Comparison of ENCODE assay signal across 7 mouse cellular contexts in genomic region chr2:122298096-122298499, GRCm38 (mm10). TPM values are rescaled to one million over a fixed set of nuclear protein-coding genes. Genes with fewer than 3 reads are reported as not detected.
DNase-seq lines count a peak whose midpoint lies in the region; ATAC-seq and TF ChIP-seq lines count a peak whose summit lies in the region.

Duox2 (minus strand) TSS chr2:122298449.

- H3K4me1 ChIP-seq in lung, postnatal 0 days (ENCODE audit: insufficient read depth, low read depth, low read length): peaks cover 11% of the 10 kb centered on the region; the same call in 1 of the 2 replicates
- peaks cover 37% of the 10 kb centered on the region for H3K4me1 ChIP-seq in forebrain, embryonic 16.5 days (replicated peaks; ENCODE audit: control insufficient read depth, insufficient read depth, low read length)
- H3K4me1 ChIP-seq in limb, embryonic 15.5 days: peaks cover 36% of the 10 kb centered on the region
- H3K4me1 ChIP-seq in stomach, embryonic 14.5 days (ENCODE audit: control insufficient read depth, insufficient read depth, low read length): peaks cover 15% of the 10 kb centered on the region; the same call in 1 of the 2 replicates

- H3K9me3 ChIP-seq in lung, postnatal 0 days (ENCODE audit: low read length): no peaks in the 10 kb centered on the region
- no peaks in the 10 kb centered on the region for H3K9me3 ChIP-seq in forebrain, embryonic 16.5 days (ENCODE audit: control insufficient read depth, low read length)
- no peaks in the 10 kb centered on the region for H3K9me3 ChIP-seq in limb, embryonic 15.5 days
- no peaks in the 10 kb centered on the region for H3K9me3 ChIP-seq in stomach, embryonic 14.5 days (ENCODE audit: control insufficient read depth, low read depth, low read length)

- TF ChIP-seq CTCF in lung, postnatal 0 days (IDR thresholded peaks at IDR 0.05): no peak

- no peak for ATAC-seq in lung, postnatal 0 days
- ATAC-seq in forebrain, embryonic 16.5 days: no peak
- ATAC-seq in limb, embryonic 15.5 days (ENCODE audit: insufficient number of reproducible peaks, low FRiP score, low TSS enrichment, low read depth): no peak
- ATAC-seq in stomach, embryonic 14.5 days (ENCODE audit: insufficient number of reproducible peaks, insufficient read depth, low FRiP score, low read depth): no peak
- ATAC-seq in monocyte, adult 5-6 weeks (replicated peaks; ENCODE audit: insufficient number of reproducible peaks, low FRiP score, low TSS enrichment, poor library complexity, severe bottlenecking): no peak

- 4% methylated on average over 13 of the region's 13 CpGs for WGBS in lung, postnatal 0 days
- 2% methylated on average over 13 of the region's 13 CpGs for WGBS in forebrain, embryonic 16.5 days
- WGBS in limb, embryonic 15.5 days: 4% methylated on average over 13 of the region's 13 CpGs
- 3% methylated on average over 13 of the region's 13 CpGs for WGBS in stomach, embryonic 14.5 days

- peak within 1 kb of the TSS; percentile 17; the same call in 1 of the 2 replicates for H3K4me3 ChIP-seq in lung, postnatal 0 days (ENCODE audit: low read depth, low read length)
- H3K4me3 ChIP-seq in forebrain, embryonic 16.5 days (replicated peaks; ENCODE audit: low read length): peak within 1 kb of the TSS; percentile 8
- H3K4me3 ChIP-seq in limb, embryonic 15.5 days: peak within 1 kb of the TSS; percentile 29
- peak within 1 kb of the TSS; percentile 14 for H3K4me3 ChIP-seq in stomach, embryonic 14.5 days (ENCODE audit: low read depth, low read length)

- peaks cover 66% of the 10 kb centered on the region for H3K27me3 ChIP-seq in lung, postnatal 0 days (replicated peaks; ENCODE audit: insufficient read depth, low read length)
- peaks cover 70% of the 10 kb centered on the region for H3K27me3 ChIP-seq in forebrain, embryonic 16.5 days (replicated peaks; ENCODE audit: control insufficient read depth, insufficient read depth, low read length)
- peaks cover 97% of the 10 kb centered on the region for H3K27me3 ChIP-seq in limb, embryonic 15.5 days
- H3K27me3 ChIP-seq in stomach, embryonic 14.5 days (ENCODE audit: control insufficient read depth, insufficient read depth, low read length): peaks cover 63% of the 10 kb centered on the region

- no peak for TF ChIP-seq EP300 in lung, postnatal 0 days (IDR thresholded peaks at IDR 0.05)

- H3K4me2 ChIP-seq in lung, postnatal 0 days (replicated peaks; ENCODE audit: low read depth, low read length): peak within 1 kb of the TSS; percentile 45
- peak within 1 kb of the TSS; percentile 25 for H3K4me2 ChIP-seq in forebrain, embryonic 16.5 days (ENCODE audit: low read length)
- H3K4me2 ChIP-seq in limb, embryonic 15.5 days: peak within 1 kb of the TSS; percentile 42
- peak within 1 kb of the TSS; percentile 28 for H3K4me2 ChIP-seq in stomach, embryonic 14.5 days (replicated peaks; ENCODE audit: low read depth, low read length)

- no peak within 1 kb of the TSS for H3K9ac ChIP-seq in lung, postnatal 0 days (replicated peaks; ENCODE audit: low read depth)
- H3K9ac ChIP-seq in forebrain, embryonic 16.5 days (replicated peaks; ENCODE audit: low read depth, low read length): no peak within 1 kb of the TSS
- no peak within 1 kb of the TSS for H3K9ac ChIP-seq in limb, embryonic 15.5 days
- H3K9ac ChIP-seq in stomach, embryonic 14.5 days (replicated peaks; ENCODE audit: low read depth, low read length): no peak within 1 kb of the TSS

- DNase-seq in lung, postnatal 0 days (ENCODE audit: low spot score): no peak
- DNase-seq in lung, adult 18-20 months: no peak
- no peak for DNase-seq in spleen, postnatal 36 days (ENCODE audit: low spot score in 2 of 2)

- H3K27ac ChIP-seq in lung, postnatal 0 days (ENCODE audit: low read length): no peak within 1 kb of the TSS
- no peak within 1 kb of the TSS for H3K27ac ChIP-seq in forebrain, embryonic 16.5 days (ENCODE audit: low read length)
- no peak within 1 kb of the TSS for H3K27ac ChIP-seq in limb, embryonic 15.5 days
- H3K27ac ChIP-seq in stomach, embryonic 14.5 days (ENCODE audit: low read length): no peak within 1 kb of the TSS

- H3K36me3 ChIP-seq in lung, postnatal 0 days (ENCODE audit: insufficient read depth, low read length): no peaks in the 10 kb centered on the region
- H3K36me3 ChIP-seq in forebrain, embryonic 16.5 days (ENCODE audit: control insufficient read depth, insufficient read depth): no peaks in the 10 kb centered on the region
- no peaks in the 10 kb centered on the region for H3K36me3 ChIP-seq in limb, embryonic 15.5 days
- H3K36me3 ChIP-seq in stomach, embryonic 14.5 days (ENCODE audit: control insufficient read depth, insufficient read depth, low read length): no peaks in the 10 kb centered on the region

RNA-seq across cellular contexts. Expression of gene Duox2, which starts in this region (rescaled TPM):
- 0.02 and 0.04 TPM in 2 replicates for polyA plus RNA-seq in lung, postnatal 0 days (2015; fragmentation: Nextera tagmentation; extraction: Ambion mirVana)
- polyA plus RNA-seq in forebrain, embryonic 16.5 days (2015; fragmentation: Nextera tagmentation; extraction: Ambion mirVana): not detected in 2 replicates
- polyA plus RNA-seq in limb, embryonic 15.5 days (2015; fragmentation: Nextera tagmentation; extraction: Ambion mirVana): 0.05 and 0.13 TPM in 2 replicates
- polyA plus RNA-seq in stomach, embryonic 14.5 days (2014; fragmentation: Nextera tagmentation; extraction: Ambion mirVana): 0.06 and 0.27 TPM in 2 replicates
- total RNA-seq in monocyte, adult 5-6 weeks (2017): not detected in 3 replicates
